Mouse (Mus musculus) small intestine, adult 2 months (tissue): ENCODE data around the gene Pla2g2e. TPM values are rescaled to one million over a fixed set of nuclear protein-coding genes. Genes with fewer than 3 reads are reported as not detected.
"Not testable (repeated sequence)": the region's sequence is repeated elsewhere in the genome, so short reads cannot be mapped to it uniquely, and the experiment has no call there.

ENCODE experiments used
- H3K27ac ChIP-seq: fragments of 200-500 bp; 2 replicates; pipeline ENCODE4 v1.5.1; 2012; ENCODE audit warnings: low read depth, low read length, control low read depth, inconsistent platforms; ENCODE audit not compliant: insufficient read depth
- H3K27me3 ChIP-seq: fragments of 200-500 bp; 2 replicates; pipeline ENCODE4 v1.6.1; 2012; ENCODE audit warnings: mild to moderate bottlenecking, moderate library complexity, low read length, inconsistent platforms; ENCODE audit not compliant: control insufficient read depth, insufficient read depth
- H3K36me3 ChIP-seq: fragments of 200-500 bp; 2 replicates; pipeline ENCODE4 v1.6.1; 2012; ENCODE audit warnings: mild to moderate bottlenecking, low read length, control low read depth, inconsistent platforms; ENCODE audit not compliant: control insufficient read depth, insufficient read depth
- H3K4me1 ChIP-seq: fragments of 200-500 bp; 2 replicates; pipeline ENCODE4 v1.6.1; 2012; ENCODE audit warnings: low read length, inconsistent platforms, mixed read lengths; ENCODE audit not compliant: control insufficient read depth, insufficient read depth, insufficient read length
- H3K4me3 ChIP-seq: fragments of 200-500 bp; 2 replicates; pipeline ENCODE4 v1.5.1; 2012; ENCODE audit warnings: low read depth, mild to moderate bottlenecking, control low read depth, inconsistent platforms, low read length, moderate library complexity
- CTCF ChIP-seq: fragments of 200-500 bp; IDR thresholded peaks from 2 replicates; pipeline ENCODE4 v1.5.1; 2012; ENCODE audit warnings: low read depth, mild to moderate bottlenecking, control low read depth, inconsistent platforms, low read length, moderate library complexity, mixed read lengths; ENCODE audit not compliant: insufficient replicate concordance, insufficient read length; ENCODE audit errors: extremely low read depth
- POLR2A ChIP-seq: fragments of 200-500 bp; IDR thresholded peaks from 2 replicates; pipeline ENCODE4 v1.6.1; 2012; ENCODE audit warnings: low read depth, mild to moderate bottlenecking, control low read depth, inconsistent platforms, low read length, moderate library complexity
- WGBS: fragments of 180-500 bp; shearing (Covaris S2); methylation state at CpG from one replicate; pipeline ENCODE4 v1.1.7; 2018; 5-methylcytosine and 5-hydroxymethylcytosine counted together
- polyA plus RNA-seq: library from polyadenylated mRNA; depleted of rRNA; stranded (reverse); fragments of >200 nt; gene quantifications from 2 replicates; pipeline ENCODE4 v1.2.3, GENCODE M21; 2012

Pla2g2e gene
- polyA plus RNA-seq, 1 experiment = 0.16 TPM

- H3K4me3 ChIP-seq = no peak overlapping the region
- WGBS = 65% methylated on average over 6 of the region's 6 CpGs
- TF ChIP-seq CTCF (no peak), POLR2A (no peak)
These were observed 11.8 kb upstream of the Pla2g2e start for GRCm38 (mm10) chr4:138865991-138866390.

GRCm38 (mm10) chr4:138866413-138866812, 11.3 kb upstream of the Pla2g2e start:
- no peaks in the 10 kb centered on the region for H3K36me3 ChIP-seq
- no peak overlapping the region for H3K4me3 ChIP-seq
- 10% methylated on average over 7 of the region's 7 CpGs for WGBS
- no peaks in the 10 kb centered on the region; the same call in 1 of the 2 replicates for H3K27me3 ChIP-seq
- H3K27ac ChIP-seq = no peak overlapping the region
- H3K4me1 ChIP-seq = no peaks in the 10 kb centered on the region
- TF ChIP-seq CTCF (peak; percentile 65), POLR2A (no peak)

More at GRCm38 (mm10) chr4:138865991-138866390, 11.8 kb upstream of the Pla2g2e start:
- no peak overlapping the region for H3K27ac ChIP-seq
- no peaks in the 10 kb centered on the region for H3K36me3 ChIP-seq
- no peaks in the 10 kb centered on the region; the same call in 1 of the 2 replicates for H3K27me3 ChIP-seq
- no peaks in the 10 kb centered on the region for H3K4me1 ChIP-seq

GRCm38 (mm10) chr4:138868666-138869065, 9.1 kb upstream of the Pla2g2e start:
- no peak for TF ChIP-seq CTCF
- TF ChIP-seq POLR2A = no peak
- Histone ChIP-seq H3K27me3 (no peaks in the 10 kb centered on the region; the same call in 1 of the 2 replicates), H3K36me3 (no peaks in the 10 kb centered on the region), H3K4me1 (no peaks in the 10 kb centered on the region), H3K4me3 (no peak overlapping the region), H3K27ac (no peak overlapping the region)
- WGBS = 52% methylated on average over 8 of the region's 8 CpGs

GRCm38 (mm10) chr4:138873864-138874263, 3.9 kb upstream of the Pla2g2e start, which contains the start of gene Gm13030:
Gene Gm13030 (minus strand): TSS chr4:138873964.
- Histone ChIP-seq H3K4me3 (no peak within 1 kb of the TSS), H3K27me3 (no peaks in the 10 kb centered on the region), H3K4me1 (peaks cover 14% of the 10 kb centered on the region; the same call in 1 of the 2 replicates), H3K36me3 (no peaks in the 10 kb centered on the region), H3K27ac (no peak within 1 kb of the TSS)
- WGBS = 79% methylated on average over 6 of the region's 6 CpGs
- TF ChIP-seq CTCF (no peak), POLR2A (no peak)

- WGBS = 89% methylated on average over 2 of the region's 2 CpGs
- H3K27ac ChIP-seq = not testable (repeated sequence)
These were observed 2.5 kb upstream of the Pla2g2e start for GRCm38 (mm10) chr4:138875275-138875674.

GRCm38 (mm10) chr4:138875986-138876385, 1.8 kb upstream of the Pla2g2e start:
- no peak for TF ChIP-seq POLR2A
- TF ChIP-seq CTCF = no peak
- no peak overlapping the region for H3K4me3 ChIP-seq
- no peaks in the 10 kb centered on the region for H3K36me3 ChIP-seq
- H3K4me1 ChIP-seq = peaks cover 21% of the 10 kb centered on the region; the same call in 1 of the 2 replicates
- H3K27ac ChIP-seq = no peak overlapping the region
- WGBS = 98% methylated on average over 2 of the region's 2 CpGs
- no peaks in the 10 kb centered on the region for H3K27me3 ChIP-seq

More at GRCm38 (mm10) chr4:138875275-138875674, 2.5 kb upstream of the Pla2g2e start:
- H3K4me1 ChIP-seq = peaks cover 14% of the 10 kb centered on the region; the same call in 1 of the 2 replicates
- not testable (repeated sequence) for H3K27me3 ChIP-seq, H3K4me3 ChIP-seq, H3K36me3 ChIP-seq

- peaks cover 24% of the 10 kb centered on the region; the same call in 1 of the 2 replicates for H3K4me1 ChIP-seq
- no peak overlapping the region for H3K27ac ChIP-seq
- H3K4me3 ChIP-seq = no peak overlapping the region
- TF ChIP-seq CTCF = no peak
- no peak for TF ChIP-seq POLR2A
- no peaks in the 10 kb centered on the region for H3K27me3 ChIP-seq
- 70% methylated on average over 8 of the region's 8 CpGs for WGBS
- H3K36me3 ChIP-seq = no peaks in the 10 kb centered on the region
These were observed 1.0 kb downstream of the Pla2g2e start for GRCm38 (mm10) chr4:138878783-138879182.
